Mouse (Mus musculus): Measurements from ENCODE around the gene Pou4f2.

- no peak for TF ChIP-seq CTCF (IDR thresholded peaks at IDR 0.05; ENCODE audit: low read depth, low read length)
- no peak for TF ChIP-seq TAL1 (conservative IDR thresholded peaks at IDR 0.05; ENCODE audit: low read depth, low read length)
- no peak for TF ChIP-seq GATA1 (IDR thresholded peaks at IDR 0.05; ENCODE audit: borderline replicate concordance, low read length)
Observed at GRCm38 (mm10) chr8:78426455-78426854, 10.0 kb downstream of the Pou4f2 start.
